Mouse (Mus musculus): ENCODE measurements around the gene Gm21905. TPM values are rescaled to one million over a fixed set of nuclear protein-coding genes. Genes with fewer than 3 reads are reported as not detected.
A peak's percentile ranks its signal among the peaks of the same experiment; 100 is the strongest.

Gm21905 gene
- polyA plus RNA-seq, 1 experiment from 2014 or later, result not detected

DNA sequence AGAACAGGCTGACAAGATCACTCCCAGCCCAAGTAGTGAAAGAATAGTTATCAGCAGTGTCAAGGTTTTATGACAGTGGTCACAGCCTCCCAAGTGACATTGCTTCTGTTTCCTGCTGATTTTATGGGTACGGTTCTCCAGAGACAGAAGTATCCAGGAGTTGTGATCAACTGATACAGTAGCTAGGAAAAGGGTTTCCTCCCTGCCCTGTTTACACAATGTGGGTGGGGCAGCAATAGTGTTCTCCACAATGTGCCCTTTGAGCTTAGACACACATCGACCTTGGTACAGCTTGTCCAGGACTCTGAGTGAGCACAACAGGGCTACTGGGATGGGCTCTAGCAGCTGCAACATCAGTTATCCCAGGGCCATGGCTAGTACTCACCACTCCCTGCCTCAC, 14.6 kb downstream of the Gm21905 start:
- no peaks in the 10 kb centered on the region for H3K27me3 ChIP-seq
- H3K4me1 ChIP-seq, result no peaks in the 10 kb centered on the region
- 0 out of 2 replicates have a peak, but pooled peaks cover 4% of the 10 kb centered on the region for H3K9me3 ChIP-seq (replicated peaks)
- H3K27ac ChIP-seq, result no peak overlapping the region
- H3K9ac ChIP-seq, result no peak overlapping the region
- H3K36me3 ChIP-seq, result no peaks in the 10 kb centered on the region
- no peak for ATAC-seq (ENCODE audit: low FRiP score)
- H3K4me3 ChIP-seq, result no peak overlapping the region
- no peak overlapping the region for H3K4me2 ChIP-seq (replicated peaks)
- 82% methylated on average over 2 of the region's 2 CpGs for WGBS

- no peaks in the 10 kb centered on the region for H3K4me1 ChIP-seq
- 74% methylated on average over 4 of the region's 4 CpGs for WGBS
- H3K36me3 ChIP-seq, result no peaks in the 10 kb centered on the region
- 0 out of 2 replicates have a peak, but pooled peaks cover 4% of the 10 kb centered on the region for H3K9me3 ChIP-seq (replicated peaks)
- H3K27me3 ChIP-seq, result no peaks in the 10 kb centered on the region
- H3K4me2 ChIP-seq (replicated peaks), result no peak overlapping the region
- no peak overlapping the region for H3K27ac ChIP-seq
- no peak for ATAC-seq (ENCODE audit: low FRiP score)
- H3K4me3 ChIP-seq, result no peak overlapping the region
- H3K9ac ChIP-seq, result no peak overlapping the region
Measured at GRCm38 (mm10) chr5:67930584-67930983, 15.6 kb downstream of the Gm21905 start.

GRCm38 (mm10) chr5:67904555-67904954, 41.7 kb downstream of the Gm21905 start:
- H3K4me1 ChIP-seq, result no peaks in the 10 kb centered on the region
- H3K9ac ChIP-seq, result no peak overlapping the region
- no peak overlapping the region for H3K4me2 ChIP-seq (replicated peaks)
- ATAC-seq (ENCODE audit: low FRiP score), result no peak
- H3K36me3 ChIP-seq, result no peaks in the 10 kb centered on the region
- H3K4me3 ChIP-seq, result no peak overlapping the region
- H3K9me3 ChIP-seq (replicated peaks), result no peaks in the 10 kb centered on the region
- H3K27ac ChIP-seq, result no peak overlapping the region
- H3K27me3 ChIP-seq, result no peaks in the 10 kb centered on the region
- 74% methylated on average over 2 of the region's 2 CpGs for WGBS

GRCm38 (mm10) chr5:67898921-67899320, 47.3 kb downstream of the Gm21905 start:
- Histone ChIP-seq H3K27ac (no peak overlapping the region), H3K36me3 (no peaks in the 10 kb centered on the region), H3K27me3 (no peaks in the 10 kb centered on the region), H3K4me3 (no peak overlapping the region), H3K4me2 (replicated peaks) (no peak overlapping the region), H3K9ac (no peak overlapping the region), H3K4me1 (no peaks in the 10 kb centered on the region), H3K9me3 (replicated peaks) (no peaks in the 10 kb centered on the region)
- WGBS, result 88% methylated on average over 1 of the region's 1 CpGs
- no peak for ATAC-seq (ENCODE audit: low FRiP score)

DNA sequence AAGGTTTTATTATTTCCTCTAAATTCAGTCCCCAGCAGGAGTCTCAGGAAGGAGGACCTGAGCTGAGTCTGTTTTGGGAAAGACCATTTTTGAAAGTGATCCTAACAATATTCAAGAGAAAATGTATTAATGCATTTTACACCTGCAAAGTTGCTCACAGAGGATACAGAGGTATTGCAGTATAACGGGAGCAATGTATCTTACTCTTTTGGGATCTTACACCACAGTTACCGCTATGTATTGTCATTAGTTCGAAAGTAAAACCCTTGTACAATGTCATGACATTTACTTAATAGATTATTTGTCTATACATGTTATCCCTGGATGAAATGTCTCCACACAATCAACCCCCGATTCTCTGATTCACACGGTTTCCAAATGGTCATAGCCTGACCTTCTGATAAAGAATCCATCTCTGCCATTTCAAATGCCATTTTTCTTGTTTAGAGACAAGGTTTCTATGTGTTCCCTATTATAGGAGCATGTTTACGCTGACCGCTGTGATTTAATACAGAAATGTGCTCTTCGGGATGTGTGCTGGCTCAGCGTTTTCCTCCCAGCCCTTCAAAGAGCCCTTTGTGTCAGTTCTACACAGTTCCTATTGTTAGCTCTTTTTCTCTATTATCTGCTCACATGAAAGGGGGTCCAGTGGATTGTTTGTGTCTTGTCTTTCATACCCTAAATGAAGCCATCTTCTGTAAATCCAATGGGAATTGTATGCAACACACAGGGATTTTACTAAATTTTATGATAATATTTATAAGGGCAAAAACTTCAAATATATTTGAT, 61.6 kb downstream of the Gm21905 start:
- Histone ChIP-seq H3K4me1 (peaks cover 7% of the 10 kb centered on the region; the same call in 1 of the 2 replicates), H3K27me3 (no peaks in the 10 kb centered on the region), H3K27ac (0 out of 2 replicates have a peak overlapping the region, but pooled peaks have one; percentile 44)

DNA sequence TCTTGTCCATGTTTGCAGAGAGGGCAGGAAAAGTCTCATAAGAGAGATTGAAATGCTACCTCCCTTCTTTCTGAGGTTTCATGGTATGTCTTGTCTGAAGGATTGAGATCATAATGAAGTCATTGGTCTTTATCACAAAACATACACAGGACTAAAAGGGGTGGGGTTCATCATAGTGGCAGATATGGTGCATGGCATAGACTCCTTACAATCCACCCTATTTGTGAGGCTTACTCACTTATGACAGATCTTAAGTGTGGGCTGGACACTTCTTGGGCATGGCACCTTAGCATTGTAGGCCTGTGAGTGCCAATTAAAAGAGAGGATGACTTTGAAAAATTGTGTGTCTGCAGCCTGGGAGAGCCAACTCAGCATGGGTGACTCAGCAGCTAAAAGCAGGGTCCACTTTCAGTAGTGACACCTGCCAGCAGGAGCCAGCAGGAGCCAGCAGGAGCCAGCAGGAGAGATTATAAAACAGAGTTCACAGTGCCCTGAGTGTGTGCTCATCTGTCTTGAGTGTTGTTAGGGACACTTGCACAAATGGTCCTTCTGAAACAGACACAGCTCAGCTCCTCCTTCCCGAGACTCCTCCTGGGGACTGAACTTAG, 62.6 kb downstream of the Gm21905 start:
- H3K4me1 ChIP-seq, result peaks cover 7% of the 10 kb centered on the region; the same call in 1 of the 2 replicates
- no peak overlapping the region for H3K9ac ChIP-seq
- no peaks in the 10 kb centered on the region for H3K9me3 ChIP-seq (replicated peaks)
- no peaks in the 10 kb centered on the region for H3K36me3 ChIP-seq
- WGBS, result 59% methylated on average over 1 of the region's 1 CpGs
- no peak overlapping the region for H3K4me3 ChIP-seq
- no peaks in the 10 kb centered on the region for H3K27me3 ChIP-seq
- H3K4me2 ChIP-seq (replicated peaks), result no peak overlapping the region
- ATAC-seq (ENCODE audit: low FRiP score), result 0 out of 2 replicates have a peak, but pooled peaks have one; percentile 33
- H3K27ac ChIP-seq, result no peak overlapping the region

More for the DNA sequence above, 61.6 kb downstream of the Gm21905 start:
- H3K36me3 ChIP-seq, result no peaks in the 10 kb centered on the region
- H3K4me2 ChIP-seq (replicated peaks), result no peak overlapping the region; the same call in 1 of the 2 replicates
- H3K9me3 ChIP-seq (replicated peaks), result no peaks in the 10 kb centered on the region
- H3K4me3 ChIP-seq, result no peak overlapping the region
- ATAC-seq (ENCODE audit: low FRiP score), result peak; percentile 79
- WGBS, result 41% methylated on average over 9 of the region's 9 CpGs
- no peak overlapping the region for H3K9ac ChIP-seq

Other genes with a start within 250 kb of the Gm21905 start
- gene Atp8a1, start 99.0 kb downstream of the Gm21905 start, polyA plus RNA-seq (2016; fragmentation: Nextera tagmentation; extraction: Ambion mirVana), result 34.0 and 37.3 TPM in 2 replicates
- gene Gm5108, start 4.8 kb downstream of the Gm21905 start, polyA plus RNA-seq (2016; fragmentation: Nextera tagmentation; extraction: Ambion mirVana), result not detected in 2 replicates
- 0.27 TPM in 1 of 2 replicates, not detected in the other for gene Grxcr1, start 85.4 kb upstream of the Gm21905 start, polyA plus RNA-seq (2016; fragmentation: Nextera tagmentation; extraction: Ambion mirVana)